Mouse (Mus musculus) C3H10T1/2 (cell line): ENCODE measurements around the gene Ttyh3. TPM values are rescaled to one million over a fixed set of nuclear protein-coding genes. Genes with fewer than 3 reads are reported as not detected.

Experiments
- polyA plus RNA-seq, 2 experiments: library from polyadenylated mRNA; unstranded; fragments of >200 nt; fragmentation: generic; extraction: Trizol; gene quantifications; one replicate each; pipeline ENCODE4 v1.2.1; 2012; ENCODE audit warnings: missing spikeins in 2 of 2

Gene Ttyh3
- polyA plus RNA-seq, result 100 to 1,000 TPM in 1 of 2 experiments, 10 to 100 TPM in 1; 19.6 to 133 TPM

GRCm38 (mm10) chr5:140648519-140649100, at the start of gene Ttyh3:
Ttyh3 (minus strand) TSS chr5:140649031.

GRCm38 (mm10) chr5:140607001-140607835, 41.6 kb downstream of the Ttyh3 start, which contains the start of gene Lfng:
Lfng (plus strand) TSS chr5:140607320.

Other genes with a start within 250 kb of the Ttyh3 start
- gene Eif3b, start 229.7 kb downstream of the Ttyh3 start, polyA plus RNA-seq, result 100 to 1,000 TPM; 114 to 307 TPM
- under 1 TPM in 1 of 2 experiments, not detected in 1; 0.01 TPM for gene Gm4869, start 203.4 kb downstream of the Ttyh3 start, polyA plus RNA-seq
- 10 to 100 TPM; 14.8 to 36.3 TPM for gene Chst12, start 143.5 kb downstream of the Ttyh3 start, polyA plus RNA-seq
- gene Grifin, start 84.0 kb downstream of the Ttyh3 start, polyA plus RNA-seq, result not detected
- gene Lfng, start 41.7 kb downstream of the Ttyh3 start, polyA plus RNA-seq, result 10 to 100 TPM; 10.6 to 11.6 TPM
- gene Iqce, start 53.3 kb upstream of the Ttyh3 start, polyA plus RNA-seq, result 10 to 100 TPM in 1 of 2 experiments, 1 to 10 TPM in 1; 6.0 to 17.5 TPM
- 10 to 100 TPM in 1 of 2 experiments, 1 to 10 TPM in 1; 4.3 to 16.0 TPM for gene Brat1, start 56.0 kb upstream of the Ttyh3 start, polyA plus RNA-seq
- 1 to 10 TPM in 1 of 2 experiments, under 1 TPM in 1; 0.22 to 2.6 TPM for gene Amz1, start 75.1 kb upstream of the Ttyh3 start, polyA plus RNA-seq
- 10 to 100 TPM; 15.3 to 54.2 TPM for gene Gna12, start 181.4 kb upstream of the Ttyh3 start, polyA plus RNA-seq